Mouse (Mus musculus) Muller cell, postnatal 12 days (primary cell): ENCODE results near the gene Best2.
A peak's percentile ranks its signal among the peaks of the same experiment; 100 is the strongest.

Experiments
- DNase-seq: peaks from one replicate; pipeline ENCODE4 v3.0.0-alpha.2; 2015; ENCODE audit errors: inconsistent ontology term

Gene Best2

DNA sequence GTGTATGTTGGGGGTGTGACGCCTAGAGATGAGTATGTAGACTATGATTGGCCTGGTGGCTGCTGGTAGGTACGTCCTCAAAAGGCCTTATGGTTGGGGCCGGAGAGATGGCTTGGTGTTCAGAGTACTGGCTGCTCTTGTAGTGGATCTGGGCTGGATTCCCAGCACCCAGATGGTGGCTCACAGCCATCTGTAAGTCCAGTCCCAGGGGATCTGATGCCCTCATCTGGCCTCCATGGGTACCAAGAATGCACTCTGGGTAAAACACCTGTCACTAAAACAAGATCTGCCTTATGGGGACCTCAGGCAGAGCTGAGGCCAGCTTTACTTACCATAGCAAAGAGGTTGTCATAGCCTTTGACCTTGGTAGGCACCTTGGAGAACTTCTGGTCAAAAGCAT lies 9.5 kb upstream of the Best2 start:
- no peak for DNase-seq

DNA sequence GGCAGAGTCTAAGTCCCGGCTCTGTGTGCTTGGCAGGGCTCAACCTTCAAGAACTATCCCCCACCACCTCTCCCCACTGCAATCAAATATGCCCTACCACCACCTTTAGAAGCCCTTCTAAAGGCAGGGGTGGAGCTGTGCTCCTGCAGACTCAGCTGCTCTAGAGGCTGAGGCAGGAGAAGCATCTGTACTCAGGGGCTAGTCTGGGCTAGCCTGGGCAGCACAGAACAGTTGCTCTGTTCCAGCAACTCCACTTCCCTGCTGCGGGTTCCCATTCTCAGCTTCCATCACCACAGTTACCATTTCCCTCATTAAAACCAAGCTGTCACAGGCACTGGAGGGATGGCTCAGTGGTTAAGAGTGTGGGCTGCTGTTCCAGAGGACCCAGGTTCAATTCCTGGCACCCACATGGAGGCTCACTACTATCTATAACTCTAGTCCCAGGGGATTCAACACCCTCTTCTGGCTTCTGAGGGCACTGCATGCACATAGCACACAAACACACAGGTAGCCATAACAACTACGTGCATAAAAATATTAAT lies 7.3 kb upstream of the Best2 start:
- DNase-seq, result no peak

DNA sequence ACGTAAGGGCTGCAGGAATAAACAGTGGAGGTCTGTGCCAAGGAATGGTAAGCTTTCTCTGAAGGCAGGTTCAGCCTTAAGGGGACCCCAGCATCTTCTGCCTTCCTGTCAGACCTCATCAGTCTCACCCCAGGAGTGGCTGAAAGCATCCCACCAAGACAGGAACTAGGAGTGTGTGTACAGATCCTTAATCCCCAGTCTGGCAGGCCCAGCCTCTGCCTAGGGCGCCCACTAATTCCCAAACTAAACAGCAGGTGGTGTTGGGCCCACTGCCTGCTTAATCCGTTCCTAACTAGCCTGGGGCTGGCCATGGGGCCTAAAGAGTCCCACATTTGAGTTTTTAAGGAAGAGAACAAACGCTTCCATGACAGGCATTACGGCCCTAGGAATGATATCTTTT lies 2.9 kb upstream of the Best2 start:
- no peak for DNase-seq

DNA sequence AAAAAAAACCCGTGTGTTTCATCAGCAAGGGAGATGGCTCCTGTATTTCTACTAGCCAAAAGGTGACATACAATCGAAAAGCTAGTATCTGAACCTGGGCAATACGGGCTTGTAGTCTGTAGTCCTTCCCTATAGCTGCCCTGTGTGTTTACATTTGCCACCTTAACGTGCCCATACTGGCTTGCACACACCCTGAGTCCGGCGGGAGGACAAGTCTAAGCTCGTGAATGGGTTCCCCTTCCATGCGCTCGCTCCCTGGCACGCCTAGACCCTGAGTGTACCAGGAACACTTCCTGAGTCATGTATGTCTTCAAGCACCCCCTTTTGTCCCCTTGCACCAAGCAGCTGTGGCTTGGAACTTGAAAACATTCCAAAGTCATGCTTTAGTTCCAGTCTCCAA lies 2.4 kb upstream of the Best2 start:
- peak; percentile 2 for DNase-seq

DNA sequence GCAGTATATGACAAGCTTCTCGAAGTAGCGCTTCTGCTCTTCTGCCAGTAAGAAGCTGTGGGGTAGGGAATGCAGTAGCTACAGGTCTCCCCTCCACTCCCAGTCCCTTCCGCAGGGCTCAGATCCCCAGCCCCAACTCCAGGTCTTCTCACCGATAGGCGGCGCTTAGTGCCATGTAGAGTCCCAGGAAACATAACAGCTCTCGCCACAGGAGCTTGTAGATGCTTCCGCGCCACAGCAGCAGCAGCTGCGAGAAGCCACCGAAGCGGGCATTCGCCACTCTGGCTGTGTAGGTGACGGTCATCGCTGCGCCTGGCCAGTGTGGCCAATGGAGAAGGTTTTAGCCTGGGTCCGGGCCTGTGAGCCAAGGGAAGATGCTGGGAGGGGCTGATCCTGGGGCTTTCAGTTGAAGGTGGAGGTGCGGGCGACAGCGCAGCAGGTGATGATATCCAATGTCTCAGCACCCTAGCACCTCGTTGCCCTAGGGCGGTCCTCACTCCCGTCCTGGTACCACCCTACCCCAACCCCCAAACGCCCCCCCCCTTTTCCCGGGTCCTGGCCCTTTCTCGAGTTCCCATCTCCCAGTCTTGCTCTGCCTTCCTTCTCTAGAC lies 996 bp downstream of the Best2 start:
- DNase-seq, result peak; percentile 66

DNA sequence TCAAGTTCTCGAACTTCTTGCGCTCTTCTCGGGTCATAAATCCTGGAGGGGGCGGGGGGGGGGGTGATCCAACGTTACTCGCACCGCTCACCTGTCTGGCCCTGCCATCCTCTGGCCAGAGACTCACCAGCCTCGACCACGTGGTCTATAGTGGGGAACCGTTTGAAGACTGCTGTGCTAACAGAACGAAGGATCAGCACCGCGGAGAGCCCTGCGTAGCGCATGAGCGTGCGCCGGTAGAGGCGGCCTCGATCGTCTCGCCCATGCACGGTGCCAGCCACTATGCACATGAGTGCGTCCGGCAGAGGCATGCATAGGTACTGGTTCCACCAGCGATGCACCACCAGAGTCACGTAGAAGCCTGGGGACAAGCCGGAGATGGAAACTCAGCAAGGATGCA lies 3.1 kb downstream of the Best2 start:
- DNase-seq, result no peak

DNA sequence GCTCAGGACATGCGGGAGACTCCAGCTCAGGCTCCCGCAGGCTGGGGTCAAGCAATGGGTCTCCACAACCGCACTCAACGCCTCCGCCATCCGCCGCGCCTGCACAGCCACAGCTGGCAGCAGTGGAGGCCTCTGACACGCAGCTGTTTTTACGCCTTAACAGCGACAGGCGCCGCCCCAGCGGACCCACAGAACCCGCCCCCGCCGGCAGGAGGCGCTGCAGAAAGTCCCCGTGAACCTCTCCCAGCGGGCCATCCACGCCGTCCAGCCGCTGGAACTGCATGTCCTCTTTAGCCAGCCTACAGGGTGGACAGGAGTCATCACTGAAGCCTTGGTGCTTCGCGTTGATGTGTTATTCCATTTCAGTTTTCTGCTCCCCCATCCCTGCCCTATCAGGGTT lies 6.6 kb downstream of the Best2 start:
- DNase-seq, result no peak

DNA sequence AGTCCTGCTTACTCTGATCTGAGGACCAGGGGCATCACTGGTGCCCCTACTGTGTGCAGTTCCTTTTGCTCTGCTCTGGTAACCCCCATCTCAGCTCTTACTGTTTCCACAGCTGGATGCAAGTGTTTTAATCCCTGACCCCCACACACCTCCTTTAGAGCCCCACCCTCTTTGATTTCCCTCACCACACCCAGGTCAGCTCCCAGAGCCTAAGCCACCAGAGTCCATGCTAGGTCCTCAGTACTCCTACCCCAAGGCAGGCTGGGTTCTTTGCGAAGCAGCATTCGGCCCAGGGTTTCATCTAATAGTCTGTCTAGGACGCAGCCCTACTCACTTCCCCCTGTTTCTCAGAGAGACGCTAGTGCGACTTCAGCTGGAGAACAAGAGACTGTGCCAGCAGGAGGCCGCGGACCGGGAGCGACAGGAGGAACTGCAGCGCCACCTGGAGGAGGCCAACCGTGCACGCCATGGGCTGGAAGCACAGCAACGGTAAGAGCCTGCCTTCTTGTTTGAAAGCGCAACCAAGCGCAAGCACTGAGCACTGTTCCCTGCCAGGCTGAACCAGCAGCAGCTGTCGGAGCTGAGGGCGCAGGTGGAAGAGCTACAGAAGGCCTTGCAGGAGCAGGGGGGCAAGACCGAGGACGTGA lies 16.6 kb downstream of the Best2 start:
- peak; percentile 90 for DNase-seq

DNA sequence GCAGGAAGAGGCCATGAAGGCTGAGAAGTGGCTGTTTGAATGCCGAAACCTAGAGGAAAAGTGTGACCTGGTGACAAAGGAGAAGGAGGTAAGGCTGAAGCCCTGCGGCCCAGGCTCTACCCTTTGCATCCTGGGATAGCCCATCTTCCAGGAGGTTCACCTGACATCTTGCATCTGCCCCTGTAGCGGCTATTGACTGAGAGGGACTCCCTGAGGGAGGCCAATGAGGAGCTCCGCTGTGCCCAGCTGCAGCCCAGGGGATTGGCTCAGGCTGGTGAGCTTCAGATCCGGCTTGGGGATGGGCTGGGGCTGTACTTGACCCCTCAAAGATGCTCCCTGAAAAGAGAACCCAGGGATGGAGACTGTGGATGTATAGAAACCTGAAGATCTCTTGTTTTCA lies 17.4 kb downstream of the Best2 start:
- no peak for DNase-seq

DNA sequence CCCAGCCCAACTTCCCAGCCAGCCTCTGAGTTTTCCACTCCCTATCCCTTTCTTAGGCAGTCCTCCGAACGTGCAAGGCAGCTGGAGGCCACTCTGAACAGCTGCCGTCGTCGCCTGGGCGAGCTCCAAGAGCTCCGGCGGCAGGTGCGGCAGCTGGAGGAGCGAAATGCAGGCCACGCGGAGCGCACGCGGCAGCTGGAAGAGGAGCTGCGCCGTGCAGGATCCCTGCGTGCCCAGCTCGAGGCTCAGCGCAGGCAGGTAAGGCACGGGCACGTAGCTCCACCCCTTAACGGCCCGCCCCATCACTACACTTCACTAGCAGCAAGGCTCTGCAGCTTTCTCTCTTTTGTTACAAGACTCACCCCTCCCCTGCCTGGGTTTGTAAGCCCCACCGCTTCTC lies 18.7 kb downstream of the Best2 start:
- DNase-seq, result no peak

DNA sequence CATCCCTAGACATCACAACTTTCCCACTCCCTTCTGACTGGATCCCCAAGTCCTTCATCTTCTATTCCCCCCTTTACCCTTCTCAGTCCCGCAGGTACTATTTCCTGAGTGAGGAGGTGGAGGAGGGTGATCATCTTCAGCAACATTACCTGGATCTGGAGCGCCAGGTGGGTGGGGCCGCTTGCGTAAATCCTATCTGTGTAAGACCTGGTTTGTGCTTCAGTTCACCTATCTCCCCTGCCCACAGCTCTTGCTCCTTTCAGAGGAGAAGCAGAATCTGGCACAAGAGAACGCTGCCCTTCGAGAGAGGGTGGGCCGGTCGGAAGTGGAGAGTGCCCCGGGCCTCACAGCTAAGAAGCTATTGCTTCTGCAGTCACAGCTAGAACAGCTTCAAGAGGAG lies 20.0 kb downstream of the Best2 start:
- no peak for DNase-seq

DNA sequence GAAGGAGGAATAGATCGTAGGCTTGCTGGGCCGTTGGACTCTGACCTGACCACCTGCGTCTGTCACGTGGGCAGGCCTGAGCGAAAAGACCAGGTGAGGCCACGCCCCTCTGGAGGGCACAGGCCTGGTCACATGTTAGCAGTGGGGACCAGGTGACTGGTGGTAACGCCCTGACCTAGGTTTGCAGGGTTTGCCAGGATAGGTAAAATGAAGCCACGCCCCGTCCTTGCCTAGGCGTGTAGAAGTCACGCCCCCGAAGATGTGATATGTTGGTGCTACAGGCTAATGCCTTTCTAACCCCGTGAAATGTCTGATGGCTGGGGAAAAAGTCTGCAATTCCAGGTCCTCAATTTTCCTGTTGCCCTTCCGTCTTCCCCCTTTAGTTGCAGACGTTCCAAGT lies 23.5 kb downstream of the Best2 start:
- no peak for DNase-seq

DNA sequence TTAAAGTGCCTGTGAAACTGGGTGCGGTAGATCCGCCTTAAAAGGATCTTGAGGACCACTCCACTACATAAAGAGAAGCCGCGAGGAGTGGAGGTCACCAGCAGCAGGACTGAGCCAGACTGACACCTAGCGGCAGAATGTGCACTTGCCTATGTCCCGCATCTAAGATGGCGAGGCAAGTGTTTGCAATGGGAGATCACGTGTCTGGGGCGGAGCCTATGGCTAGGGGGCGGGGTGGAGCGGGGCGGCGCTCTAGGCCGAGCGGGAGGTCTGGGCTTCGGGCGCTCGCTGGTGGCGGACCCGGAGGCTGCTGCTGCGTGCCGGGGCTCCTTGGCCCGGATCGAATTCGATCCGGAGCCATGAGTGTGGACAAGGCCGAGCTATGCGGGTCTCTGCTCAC lies 24.0 kb downstream of the Best2 start, which contains the start of gene Hook2:
Hook2 (plus strand) TSS at position 255 of the 400 bp plus-strand sequence.
- DNase-seq, result peak; percentile 97

DNA sequence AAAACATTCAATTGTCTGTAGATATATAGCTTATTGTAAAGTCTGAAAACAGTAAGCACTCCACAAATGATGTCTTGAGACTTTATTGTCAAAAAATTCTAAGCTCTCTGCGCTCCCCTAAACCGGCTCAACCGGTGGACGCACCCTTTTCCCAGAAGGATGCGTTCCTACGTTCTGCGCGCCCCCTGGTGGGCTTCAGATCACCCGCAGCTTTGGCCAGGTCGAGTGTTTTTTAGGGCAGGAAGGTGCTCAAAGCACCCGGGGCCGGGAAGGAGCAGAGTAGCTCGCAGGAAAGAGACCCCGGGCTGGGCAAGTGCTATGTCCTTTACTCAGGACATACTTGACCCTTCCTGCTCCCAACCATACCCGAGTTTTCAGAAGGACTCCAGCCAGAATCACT lies 24.5 kb downstream of the Best2 start:
- DNase-seq, result peak; percentile 97

DNA sequence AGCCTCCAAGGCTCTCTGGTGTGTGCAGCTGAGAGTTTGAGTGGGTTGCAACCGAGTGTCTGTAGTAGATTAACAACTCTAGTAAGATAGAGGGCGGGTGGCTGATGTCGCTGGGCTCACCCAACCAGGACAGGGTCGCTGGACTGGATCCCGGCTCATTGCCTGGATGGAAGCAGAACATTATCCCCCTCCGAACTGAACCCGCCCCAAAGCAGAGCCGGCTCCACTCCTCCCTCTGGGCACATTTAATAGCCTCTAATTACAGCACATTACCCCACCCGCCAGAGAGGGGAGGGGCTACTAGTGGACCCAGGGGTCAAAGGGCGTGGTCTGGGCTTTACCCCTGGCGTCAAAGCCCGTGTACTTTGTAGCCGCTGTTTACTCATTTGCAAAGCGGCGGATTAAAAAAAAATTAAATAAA lies 25.0 kb downstream of the Best2 start:
- DNase-seq, result peak; percentile 64

DNA sequence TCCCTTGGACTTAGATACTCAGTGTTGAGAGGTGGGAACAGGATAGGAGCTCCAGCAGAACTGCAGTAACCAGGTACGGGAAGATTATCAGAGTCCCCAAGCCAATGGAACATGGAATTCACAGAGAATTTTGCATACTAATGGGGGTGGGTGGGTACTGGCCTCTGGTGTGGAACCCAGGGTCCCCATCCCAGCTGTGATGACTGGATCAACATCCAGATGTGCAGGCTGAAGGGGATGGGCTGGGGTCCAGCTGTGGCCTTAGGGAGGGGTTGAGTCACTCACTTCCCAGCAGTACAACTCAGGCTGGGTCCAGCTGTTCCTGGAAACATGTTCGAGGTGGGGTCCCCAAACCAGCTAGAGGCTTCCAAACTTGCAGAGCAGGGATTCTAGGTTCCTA lies 26.4 kb downstream of the Best2 start:
- no peak for DNase-seq

DNA sequence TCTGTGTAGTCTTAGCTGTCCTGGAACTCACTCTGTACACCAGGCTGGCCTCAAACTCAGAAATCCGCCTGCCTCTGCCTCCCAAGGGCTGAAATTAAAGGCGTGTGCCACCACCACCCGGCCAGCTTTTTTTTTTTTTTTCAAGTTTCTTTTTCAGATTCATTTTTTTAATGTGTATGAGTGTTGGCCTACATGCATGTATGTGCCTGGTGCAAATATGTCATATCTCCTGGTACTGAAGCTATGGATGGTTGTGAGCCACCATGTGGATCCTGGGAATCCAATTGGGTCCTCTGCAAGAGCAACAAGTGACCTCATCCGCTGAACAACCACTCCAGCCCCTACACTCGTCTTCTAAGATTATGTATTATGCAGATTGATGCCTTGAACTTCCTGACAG lies 26.9 kb downstream of the Best2 start:
- DNase-seq, result no peak

DNA sequence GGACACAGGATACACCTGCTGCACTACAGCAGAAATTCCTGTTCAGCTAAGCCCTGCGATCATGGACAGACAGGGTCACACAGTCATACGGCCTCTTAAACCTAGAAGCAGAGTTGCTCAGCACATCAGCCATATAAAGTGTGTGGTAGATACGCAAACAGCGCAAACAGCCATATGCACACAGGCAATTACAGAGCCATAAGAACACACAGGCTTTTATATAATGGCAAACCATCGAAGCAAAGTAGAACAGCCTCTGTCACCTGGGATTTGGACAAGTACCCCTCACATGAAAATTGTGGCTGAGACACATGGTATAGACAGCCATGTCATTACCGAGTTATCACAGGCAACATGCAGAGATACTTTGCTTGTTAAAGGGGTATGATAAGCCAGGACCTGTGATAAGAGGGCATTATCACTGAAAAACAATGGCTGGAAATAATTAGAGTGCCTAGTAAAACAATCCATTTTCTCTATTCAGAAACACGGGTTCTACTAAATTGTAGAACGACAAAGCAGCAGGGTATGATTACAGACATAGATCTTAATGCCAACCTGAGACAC lies 27.9 kb downstream of the Best2 start:
- DNase-seq, result no peak

DNA sequence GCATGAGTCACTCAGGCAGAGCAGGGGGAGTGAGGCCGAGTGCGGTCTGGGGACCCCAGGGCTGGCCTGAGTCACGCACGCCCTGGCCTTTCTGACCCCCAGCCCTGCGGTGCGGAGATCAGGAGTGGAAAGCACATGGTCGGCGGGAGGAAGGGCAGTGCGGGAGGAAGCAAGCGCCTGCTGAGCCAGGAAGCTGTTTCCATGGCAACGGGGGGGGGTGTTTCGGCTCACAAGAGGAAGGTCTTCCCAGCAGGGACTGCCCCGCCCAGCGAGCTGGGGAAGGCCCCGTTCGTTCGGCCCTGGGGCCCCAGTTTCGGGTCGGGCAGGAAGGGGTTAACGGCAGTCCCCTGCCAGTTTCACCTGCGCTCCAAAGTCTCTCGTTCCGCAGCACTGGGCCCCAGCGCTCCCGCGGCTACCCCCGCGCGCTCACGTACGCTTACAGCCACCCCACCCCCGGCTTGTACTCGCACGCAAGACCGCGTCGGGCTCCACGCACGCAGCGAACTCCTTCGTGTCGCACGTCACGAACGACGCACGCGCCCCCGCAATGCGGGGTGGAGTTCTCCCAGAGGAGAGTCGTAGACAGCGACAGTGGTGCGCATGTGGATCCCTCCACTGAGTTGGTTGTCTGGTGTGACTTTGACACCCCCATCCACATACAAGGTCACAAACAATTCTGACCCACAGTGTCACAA lies 28.5 kb downstream of the Best2 start:
- peak; percentile 91 for DNase-seq

DNA sequence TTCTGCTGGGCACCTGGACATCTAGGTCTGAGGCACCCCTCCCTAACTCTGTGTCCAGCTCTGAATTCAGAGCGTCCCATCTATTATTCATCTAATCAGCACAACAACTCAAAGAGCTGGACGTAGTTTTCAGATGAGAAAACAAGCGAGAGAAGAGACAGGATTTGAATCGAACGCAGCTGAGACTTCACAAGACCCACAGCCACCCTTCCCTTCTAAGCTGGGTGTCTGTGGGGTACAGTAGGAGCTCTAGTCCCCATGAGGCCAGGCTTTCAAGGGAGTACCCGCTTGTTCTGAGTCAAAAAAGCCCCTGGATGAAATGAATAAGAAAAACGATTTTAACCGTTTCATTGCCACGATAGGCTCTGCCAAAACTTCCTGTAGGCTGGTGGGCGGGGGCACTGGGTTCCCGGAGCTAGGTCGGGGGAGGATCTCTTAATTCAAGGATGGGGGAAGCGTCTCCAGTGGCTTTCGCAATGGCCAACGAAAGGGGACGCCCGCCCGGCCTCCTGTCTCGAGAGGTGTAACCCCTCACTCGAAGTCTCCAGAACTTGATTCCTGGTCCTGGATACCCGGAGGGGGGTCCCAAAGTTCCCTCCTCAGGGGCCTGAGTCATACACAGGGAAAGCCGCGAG lies 29.2 kb downstream of the Best2 start:
- no peak for DNase-seq

DNA sequence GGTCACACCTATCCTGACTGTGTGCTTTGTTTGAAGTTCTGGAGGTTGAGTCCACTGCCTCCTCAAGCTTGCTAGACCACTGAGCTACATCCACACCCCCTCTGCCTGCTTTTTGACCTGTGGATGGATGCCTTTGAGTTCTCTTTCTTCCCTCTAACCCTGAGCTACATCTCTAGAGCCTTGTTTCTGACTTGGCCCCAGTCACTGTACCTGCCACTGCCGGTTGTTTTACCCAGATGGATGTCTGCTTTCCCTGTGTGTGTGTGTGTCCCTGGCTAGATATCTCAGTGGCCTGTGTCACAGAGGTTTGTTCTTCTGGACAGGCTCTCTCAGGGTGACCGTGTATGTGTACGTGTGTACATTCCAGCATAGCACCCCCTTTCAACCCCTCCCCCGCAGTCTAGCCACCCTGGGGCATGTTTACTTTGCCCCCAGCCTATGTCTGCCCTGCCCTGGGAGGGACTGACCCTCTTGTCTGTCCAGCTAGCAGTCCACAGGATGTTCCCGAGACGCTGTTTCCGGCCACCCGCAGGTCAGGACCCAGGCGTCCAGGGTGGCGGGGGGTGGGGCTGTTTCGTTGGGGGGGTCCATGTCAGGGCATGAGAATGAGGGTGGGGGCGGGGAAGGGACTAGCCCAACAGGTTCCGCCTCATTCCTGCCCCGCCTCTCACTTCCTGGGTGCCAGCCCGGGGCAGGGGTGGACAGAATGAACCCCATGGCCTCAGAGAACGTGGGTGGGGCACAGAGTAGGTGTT lies 29.9 kb downstream of the Best2 start:
- peak; percentile 40 for DNase-seq
